Mouse (Mus musculus): ENCODE data around the gene Prss44. TPM values are rescaled to one million over a fixed set of nuclear protein-coding genes. Genes with fewer than 3 reads are reported as not detected.

Prss44 gene
- polyA plus RNA-seq (2014; fragmentation: Nextera tagmentation; extraction: Ambion mirVana) = not detected in 2 replicates

GRCm38 (mm10) chr9:110813789-110814188 is at the start of gene Prss44:
Prss44 (plus strand) TSS chr9:110813994.
- DNase-seq (ENCODE audit: low spot score) (no peak), ATAC-seq (replicated peaks; ENCODE audit: low FRiP score) (no peak)
- Histone ChIP-seq H3K36me3 (ENCODE audit: control insufficient read depth, insufficient read depth, low read length) (no peaks in the 10 kb centered on the region), H3K9me3 (ENCODE audit: control insufficient read depth, low read length) (no peaks in the 10 kb centered on the region), H3K27me3 (ENCODE audit: control insufficient read depth, insufficient read depth, low read length) (no peaks in the 10 kb centered on the region), H3K9ac (ENCODE audit: low read length) (no peak within 1 kb of the TSS), H3K4me1 (replicated peaks; ENCODE audit: control insufficient read depth, insufficient read depth, low read length) (no peaks in the 10 kb centered on the region), H3K4me2 (ENCODE audit: low read depth, low read length, severe bottlenecking) (no peak within 1 kb of the TSS), H3K27ac (ENCODE audit: low read depth, low read length) (no peak within 1 kb of the TSS), H3K4me3 (ENCODE audit: low read depth, low read length) (no peak within 1 kb of the TSS)
- 66% methylated on average over 18 of the region's 18 CpGs for WGBS

- no peaks in the 10 kb centered on the region for H3K36me3 ChIP-seq (ENCODE audit: control insufficient read depth, insufficient read depth, low read length)
- no peak for DNase-seq (ENCODE audit: low spot score)
- H3K9me3 ChIP-seq (ENCODE audit: control insufficient read depth, low read length) = no peaks in the 10 kb centered on the region
- no peak overlapping the region for H3K9ac ChIP-seq (ENCODE audit: low read length)
- H3K4me3 ChIP-seq (ENCODE audit: low read depth, low read length) = no peak overlapping the region
- no peaks in the 10 kb centered on the region for H3K4me1 ChIP-seq (replicated peaks; ENCODE audit: control insufficient read depth, insufficient read depth, low read length)
- H3K27ac ChIP-seq (ENCODE audit: low read depth, low read length) = no peak overlapping the region
- no peak overlapping the region for H3K4me2 ChIP-seq (ENCODE audit: low read depth, low read length, severe bottlenecking)
- WGBS = 94% methylated on average over 10 of the region's 10 CpGs
- no peak for ATAC-seq (replicated peaks; ENCODE audit: low FRiP score)
- no peaks in the 10 kb centered on the region for H3K27me3 ChIP-seq (ENCODE audit: control insufficient read depth, insufficient read depth, low read length)
Observed at GRCm38 (mm10) chr9:110772336-110772735, 41.5 kb upstream of the Prss44 start.

DNA sequence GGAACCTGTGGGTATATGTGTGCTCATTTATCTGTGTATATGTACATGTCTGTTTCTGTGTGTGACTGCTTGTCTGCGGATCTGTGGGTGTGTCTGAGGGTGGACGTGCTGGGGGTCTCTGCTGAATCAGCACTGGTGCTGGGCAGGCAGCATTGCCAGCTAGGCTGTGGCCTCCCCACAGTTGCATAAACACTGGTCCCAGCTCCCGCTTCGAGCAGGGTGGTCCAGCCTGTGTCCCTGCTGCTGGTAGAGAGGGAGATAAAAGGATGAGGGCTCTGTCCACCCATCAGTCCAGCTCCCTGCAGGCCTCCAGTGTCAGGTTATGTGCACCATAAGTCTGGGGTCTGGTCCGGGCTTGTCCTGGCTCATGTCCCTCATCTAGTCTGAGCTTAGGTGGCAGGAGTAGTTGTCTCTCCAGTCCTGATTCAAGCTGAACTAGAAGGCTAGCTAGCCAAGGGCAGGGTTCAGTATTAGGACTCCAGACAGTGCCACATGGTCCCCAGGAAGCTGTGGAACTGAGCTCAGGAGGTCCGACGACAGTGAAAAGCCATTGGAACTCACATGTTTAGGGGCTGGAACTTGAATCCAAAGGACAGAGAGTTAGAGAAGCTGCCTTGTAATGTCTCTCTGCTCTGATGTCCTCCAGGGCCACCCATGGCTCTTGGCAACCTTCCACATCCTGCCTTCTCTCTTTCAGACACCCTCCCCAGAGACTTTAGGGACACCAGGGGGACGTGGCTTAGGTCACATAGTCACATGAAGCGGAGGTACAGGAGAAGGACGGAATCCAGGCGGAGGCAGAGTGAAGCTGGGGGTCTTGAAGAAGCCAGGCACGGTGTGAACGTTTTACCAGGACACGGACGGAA is 39.2 kb upstream of the Prss44 start:
- WGBS = 78% methylated on average over 15 of the region's 15 CpGs
- H3K27ac ChIP-seq (ENCODE audit: low read depth, low read length) = no peak overlapping the region
- no peaks in the 10 kb centered on the region for H3K9me3 ChIP-seq (ENCODE audit: control insufficient read depth, low read length)

GRCm38 (mm10) chr9:110775269-110776022 is 38.3 kb upstream of the Prss44 start:
- H3K4me2 ChIP-seq (ENCODE audit: low read depth, low read length, severe bottlenecking) = no peak overlapping the region
- H3K9me3 ChIP-seq (ENCODE audit: control insufficient read depth, low read length) = no peaks in the 10 kb centered on the region
- no peak overlapping the region for H3K9ac ChIP-seq (ENCODE audit: low read length)
- no peaks in the 10 kb centered on the region for H3K36me3 ChIP-seq (ENCODE audit: control insufficient read depth, insufficient read depth, low read length)
- no peak overlapping the region for H3K27ac ChIP-seq (ENCODE audit: low read depth, low read length)
- H3K4me1 ChIP-seq (replicated peaks; ENCODE audit: control insufficient read depth, insufficient read depth, low read length) = no peaks in the 10 kb centered on the region
- H3K27me3 ChIP-seq (ENCODE audit: control insufficient read depth, insufficient read depth, low read length) = peaks cover 2% of the 10 kb centered on the region; the same call in 1 of the 2 replicates
- H3K4me3 ChIP-seq (ENCODE audit: low read depth, low read length) = no peak overlapping the region
- 79% methylated on average over 10 of the region's 10 CpGs for WGBS
- ATAC-seq (replicated peaks; ENCODE audit: low FRiP score) (no peak), DNase-seq (ENCODE audit: low spot score) (no peak)

More for the DNA sequence above, 39.2 kb upstream of the Prss44 start:
- ATAC-seq (replicated peaks; ENCODE audit: low FRiP score) (no peak), DNase-seq (ENCODE audit: low spot score) (no peak)
- no peaks in the 10 kb centered on the region for H3K27me3 ChIP-seq (ENCODE audit: control insufficient read depth, insufficient read depth, low read length)
- no peak overlapping the region for H3K9ac ChIP-seq (ENCODE audit: low read length)
- no peaks in the 10 kb centered on the region for H3K4me1 ChIP-seq (replicated peaks; ENCODE audit: control insufficient read depth, insufficient read depth, low read length)
- H3K4me2 ChIP-seq (ENCODE audit: low read depth, low read length, severe bottlenecking) = no peak overlapping the region
- no peaks in the 10 kb centered on the region for H3K36me3 ChIP-seq (ENCODE audit: control insufficient read depth, insufficient read depth, low read length)
- H3K4me3 ChIP-seq (ENCODE audit: low read depth, low read length) = no peak overlapping the region

DNA sequence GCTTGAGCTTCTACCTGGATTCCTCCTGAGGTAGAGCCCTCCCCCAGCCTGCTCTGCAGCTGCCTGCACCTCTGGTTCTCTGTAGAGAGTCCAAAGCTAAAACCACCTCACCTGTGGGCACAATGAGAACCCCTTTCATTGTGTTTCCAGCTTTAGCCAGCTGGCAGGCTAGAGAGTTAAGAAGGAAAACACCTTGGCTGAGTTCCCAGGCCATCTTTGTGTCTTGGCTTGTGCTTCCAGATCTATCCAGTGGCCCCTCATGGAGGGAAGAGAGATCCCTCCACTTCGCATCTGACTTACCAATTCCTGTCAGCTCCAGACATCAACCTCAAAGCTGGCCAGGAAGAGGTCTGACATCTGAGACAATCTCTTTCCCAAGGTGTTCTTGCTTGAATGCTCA is 35.7 kb upstream of the Prss44 start:
- H3K9ac ChIP-seq (ENCODE audit: low read length) = no peak overlapping the region
- H3K4me2 ChIP-seq (ENCODE audit: low read depth, low read length, severe bottlenecking) = no peak overlapping the region
- DNase-seq (ENCODE audit: low spot score) (no peak), ATAC-seq (replicated peaks; ENCODE audit: low FRiP score) (no peak)
- H3K27ac ChIP-seq (ENCODE audit: low read depth, low read length) = no peak overlapping the region
- no peaks in the 10 kb centered on the region for H3K9me3 ChIP-seq (ENCODE audit: control insufficient read depth, low read length)
- H3K36me3 ChIP-seq (ENCODE audit: control insufficient read depth, insufficient read depth, low read length) = no peaks in the 10 kb centered on the region
- H3K27me3 ChIP-seq (ENCODE audit: control insufficient read depth, insufficient read depth, low read length) = peaks cover 2% of the 10 kb centered on the region; the same call in 1 of the 2 replicates
- H3K4me3 ChIP-seq (ENCODE audit: low read depth, low read length) = no peak overlapping the region
- WGBS = 96% methylated on average over 1 of the region's 1 CpGs
- H3K4me1 ChIP-seq (replicated peaks; ENCODE audit: control insufficient read depth, insufficient read depth, low read length) = 0 out of 2 replicates have a peak, but pooled peaks cover 3% of the 10 kb centered on the region

- Histone ChIP-seq H3K36me3 (ENCODE audit: control insufficient read depth, insufficient read depth, low read length) (no peaks in the 10 kb centered on the region), H3K9ac (ENCODE audit: low read length) (no peak overlapping the region), H3K4me1 (replicated peaks; ENCODE audit: control insufficient read depth, insufficient read depth, low read length) (0 out of 2 replicates have a peak, but pooled peaks cover 3% of the 10 kb centered on the region), H3K27ac (ENCODE audit: low read depth, low read length) (no peak overlapping the region), H3K4me3 (ENCODE audit: low read depth, low read length) (no peak overlapping the region), H3K27me3 (ENCODE audit: control insufficient read depth, insufficient read depth, low read length) (peaks cover 2% of the 10 kb centered on the region; the same call in 1 of the 2 replicates), H3K4me2 (ENCODE audit: low read depth, low read length, severe bottlenecking) (no peak overlapping the region), H3K9me3 (ENCODE audit: control insufficient read depth, low read length) (no peaks in the 10 kb centered on the region)
- ATAC-seq (replicated peaks; ENCODE audit: low FRiP score) (no peak), DNase-seq (ENCODE audit: low spot score) (no peak)
- 84% methylated on average over 7 of the region's 7 CpGs for WGBS
Observed at GRCm38 (mm10) chr9:110778559-110778958, 35.2 kb upstream of the Prss44 start.

GRCm38 (mm10) chr9:110779242-110779913 is 34.4 kb upstream of the Prss44 start:
- Histone ChIP-seq H3K27ac (ENCODE audit: low read depth, low read length) (no peak overlapping the region), H3K36me3 (ENCODE audit: control insufficient read depth, insufficient read depth, low read length) (no peaks in the 10 kb centered on the region), H3K9ac (ENCODE audit: low read length) (no peak overlapping the region), H3K4me1 (replicated peaks; ENCODE audit: control insufficient read depth, insufficient read depth, low read length) (0 out of 2 replicates have a peak, but pooled peaks cover 3% of the 10 kb centered on the region), H3K9me3 (ENCODE audit: control insufficient read depth, low read length) (no peaks in the 10 kb centered on the region), H3K4me3 (ENCODE audit: low read depth, low read length) (no peak overlapping the region), H3K4me2 (ENCODE audit: low read depth, low read length, severe bottlenecking) (no peak overlapping the region), H3K27me3 (ENCODE audit: control insufficient read depth, insufficient read depth, low read length) (peaks cover 2% of the 10 kb centered on the region; the same call in 1 of the 2 replicates)
- 57% methylated on average over 5 of the region's 5 CpGs for WGBS
- no peak for DNase-seq (ENCODE audit: low spot score)
- no peak for ATAC-seq (replicated peaks; ENCODE audit: low FRiP score)

- peak overlapping the region; percentile 63 for H3K9ac ChIP-seq (ENCODE audit: low read length)
- H3K4me1 ChIP-seq (replicated peaks; ENCODE audit: control insufficient read depth, insufficient read depth, low read length) = 0 out of 2 replicates have a peak, but pooled peaks cover 3% of the 10 kb centered on the region
- peak overlapping the region; percentile 68 for H3K4me2 ChIP-seq (ENCODE audit: low read depth, low read length, severe bottlenecking)
- DNase-seq (ENCODE audit: low spot score) (peak; percentile 99), ATAC-seq (replicated peaks; ENCODE audit: low FRiP score) (peak; percentile 94)
- WGBS = under 1% methylated on average over 40 of the region's 43 CpGs
- H3K27ac ChIP-seq (ENCODE audit: low read depth, low read length) = no peak overlapping the region
- H3K9me3 ChIP-seq (ENCODE audit: control insufficient read depth, low read length) = no peaks in the 10 kb centered on the region
- peaks cover 2% of the 10 kb centered on the region; the same call in 1 of the 2 replicates for H3K27me3 ChIP-seq (ENCODE audit: control insufficient read depth, insufficient read depth, low read length)
- H3K4me3 ChIP-seq (ENCODE audit: low read depth, low read length) = peak overlapping the region; percentile 38
- H3K36me3 ChIP-seq (ENCODE audit: control insufficient read depth, insufficient read depth, low read length) = no peaks in the 10 kb centered on the region
Observed at GRCm38 (mm10) chr9:110781256-110781721, 32.5 kb upstream of the Prss44 start.
